Mouse (Mus musculus) liver, embryonic 15.5 days (tissue): ENCODE measurements around the gene Arhgap4. TPM values are rescaled to one million over a fixed set of nuclear protein-coding genes. Genes with fewer than 3 reads are reported as not detected.
A peak's percentile ranks its signal among the peaks of the same experiment; 100 is the strongest.

Source experiments
- ATAC-seq: fragments of 200-750 bp; cut with Nextera tagmentation; 2 replicates; pipeline ENCODE4 v1.8.0; 2017; ENCODE audit warnings: moderate number of reproducible peaks, mild to moderate bottlenecking, moderate library complexity; ENCODE audit not compliant: insufficient read depth
- H3K27ac ChIP-seq: fragments of 300-500 bp; sonication (generic); replicated peaks from 2 replicates; pipeline ENCODE4 v1.5.1; 2015; ENCODE audit warnings: mild to moderate bottlenecking, inconsistent platforms
- H3K27me3 ChIP-seq: fragments of 300-500 bp; sonication (generic); 2 replicates; pipeline ENCODE4 v1.6.1; 2015; ENCODE audit warnings: mild to moderate bottlenecking, inconsistent platforms
- H3K36me3 ChIP-seq: fragments of 300-500 bp; sonication (generic); replicated peaks from 2 replicates; pipeline ENCODE4 v1.6.1; 2015; ENCODE audit warnings: moderate library complexity, mild to moderate bottlenecking, inconsistent platforms
- H3K4me1 ChIP-seq: fragments of 300-500 bp; sonication (generic); replicated peaks from 2 replicates; pipeline ENCODE4 v1.6.1; 2015; ENCODE audit warnings: inconsistent platforms
- H3K4me2 ChIP-seq: fragments of 300-500 bp; sonication (generic); 2 replicates; pipeline ENCODE4 v1.6.1; 2015; ENCODE audit warnings: moderate library complexity, mild to moderate bottlenecking, inconsistent platforms
- H3K4me3 ChIP-seq: fragments of 300-500 bp; sonication (generic); replicated peaks from 2 replicates; pipeline ENCODE4 v1.5.1; 2015; ENCODE audit warnings: mild to moderate bottlenecking, inconsistent platforms
- H3K9ac ChIP-seq: fragments of 300-500 bp; sonication (generic); 2 replicates; pipeline ENCODE4 v1.6.1; 2015; ENCODE audit warnings: moderate library complexity, mild to moderate bottlenecking, inconsistent platforms
- H3K9me3 ChIP-seq: fragments of 300-500 bp; sonication (generic); replicated peaks from 2 replicates; pipeline ENCODE4 v1.6.1; 2016; ENCODE audit warnings: inconsistent platforms
- WGBS: fragments of 180-500 bp; shearing (Covaris S2); methylation state at CpG from one replicate; pipeline ENCODE4 v1.1.7; 2015; ENCODE audit warnings: mixed read lengths; ENCODE audit not compliant: insufficient replicate concordance; 5-methylcytosine and 5-hydroxymethylcytosine counted together
- polyA plus RNA-seq: library from polyadenylated mRNA; unstranded; fragments of >200 nt; fragmentation: Nextera tagmentation; extraction: Ambion mirVana; gene quantifications from 2 replicates; pipeline ENCODE4 v1.2.1, GENCODE M21; 2015

Arhgap4 gene
- 6.4 and 7.7 TPM in 2 replicates for polyA plus RNA-seq

DNA sequence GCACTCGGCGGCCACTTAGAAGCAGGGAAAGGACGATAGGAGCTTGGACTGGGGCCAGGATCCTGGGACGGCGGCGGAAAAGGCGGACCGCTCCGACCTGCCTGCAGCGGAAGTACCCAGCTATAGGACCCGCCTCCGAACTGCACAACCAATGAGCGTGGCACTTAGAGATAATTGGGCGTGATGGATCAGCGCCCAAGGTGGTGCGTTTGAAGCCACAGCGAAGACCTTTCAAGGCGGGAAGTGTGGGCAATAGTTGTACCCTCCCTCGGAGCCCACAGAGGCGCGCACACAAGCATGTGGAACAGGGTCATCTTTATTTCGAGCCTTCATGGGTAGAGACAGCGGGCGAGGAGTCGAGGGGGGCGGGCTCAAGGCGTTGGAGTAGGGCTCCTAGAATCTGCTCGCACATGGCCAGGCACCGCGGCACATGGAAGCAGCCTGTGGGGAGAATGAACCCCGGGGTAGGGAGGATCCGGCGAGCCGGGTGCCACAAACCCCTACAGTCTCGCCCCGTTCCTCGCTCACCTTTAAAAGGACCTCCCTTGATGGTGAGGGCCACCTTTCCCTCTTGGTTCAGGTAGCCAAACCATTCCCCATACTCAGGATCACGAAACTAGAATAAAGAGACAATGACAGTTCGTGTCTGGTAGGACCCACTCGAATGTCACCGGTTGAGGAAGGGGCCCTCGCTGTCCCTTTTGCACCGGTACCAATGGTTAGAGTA, at the start of gene Arhgap4, which contains the start of gene Naa10:
Gene Arhgap4 (minus strand): TSS at position 48 of the 727 bp plus-strand sequence.
Gene Naa10 (minus strand): TSS at position 122 of the 727 bp plus-strand sequence.
- peak within 1 kb of the TSS; percentile 69 for H3K9ac ChIP-seq
- 0 out of 2 replicates have a peak, but pooled peaks cover 7% of the 10 kb centered on the region for H3K4me1 ChIP-seq
- H3K9me3 ChIP-seq = no peaks in the 10 kb centered on the region
- no peaks in the 10 kb centered on the region for H3K27me3 ChIP-seq
- H3K27ac ChIP-seq = peak within 1 kb of the TSS; percentile 74
- ATAC-seq = peak; percentile 97
- H3K36me3 ChIP-seq = peaks cover 11% of the 10 kb centered on the region; the same call in 1 of the 2 replicates
- H3K4me2 ChIP-seq = peak within 1 kb of the TSS; percentile 90
- H3K4me3 ChIP-seq = peak within 1 kb of the TSS; percentile 68
- WGBS = 19% methylated on average over 43 of the region's 43 CpGs

DNA sequence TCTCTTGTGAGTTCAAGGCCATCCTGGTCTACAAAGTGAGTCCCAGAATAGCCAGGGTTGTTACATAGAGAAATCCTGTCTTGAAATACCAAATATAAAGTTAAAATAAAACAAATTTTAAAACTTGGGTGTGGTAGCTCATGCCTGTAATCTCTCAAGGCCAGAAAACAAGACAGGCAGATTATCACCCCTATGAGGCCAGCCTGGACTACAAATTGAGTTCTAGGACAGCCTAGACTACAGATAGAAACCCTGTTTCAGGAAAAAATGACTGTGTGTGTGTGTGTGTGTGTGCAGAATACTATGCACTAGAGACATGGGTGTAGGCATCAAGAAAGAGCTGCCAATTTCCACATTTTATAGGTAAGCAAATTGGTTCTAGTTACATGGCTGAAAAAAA, 49.1 kb upstream of the Arhgap4 start:
- H3K4me2 ChIP-seq = peak overlapping the region; percentile 40
- peaks cover 29% of the 10 kb centered on the region for H3K4me1 ChIP-seq
- H3K9me3 ChIP-seq = no peaks in the 10 kb centered on the region
- no peaks in the 10 kb centered on the region for H3K27me3 ChIP-seq
- H3K9ac ChIP-seq = no peak overlapping the region
- no peak overlapping the region for H3K4me3 ChIP-seq
- peak overlapping the region; percentile 99 for H3K27ac ChIP-seq
- H3K36me3 ChIP-seq = no peaks in the 10 kb centered on the region
- peak; percentile 27 for ATAC-seq

DNA sequence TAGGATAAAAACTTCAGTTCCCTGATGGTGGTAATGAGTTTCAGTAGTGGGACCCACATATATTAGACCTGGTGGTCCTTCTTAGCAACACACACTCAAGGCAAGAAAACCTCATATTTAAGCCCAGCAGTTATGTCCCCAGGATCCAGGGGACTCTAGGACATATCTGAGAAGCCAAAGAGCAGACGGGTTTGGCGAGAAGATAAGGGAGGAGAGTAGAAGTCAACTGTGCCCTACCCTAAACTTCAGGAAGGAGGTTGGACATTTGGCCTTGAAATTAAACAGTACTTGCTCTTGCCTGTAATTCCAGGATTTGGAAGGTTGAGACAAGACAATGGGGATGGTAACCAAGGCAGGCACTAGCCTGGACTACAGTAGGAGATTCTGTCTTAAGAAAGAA, 48.1 kb upstream of the Arhgap4 start:
- Histone ChIP-seq H3K4me1 (peaks cover 29% of the 10 kb centered on the region), H3K4me3 (no peak overlapping the region), H3K36me3 (no peaks in the 10 kb centered on the region; the same call in 1 of the 2 replicates), H3K27ac (peak overlapping the region; percentile 99), H3K9me3 (no peaks in the 10 kb centered on the region), H3K27me3 (no peaks in the 10 kb centered on the region), H3K9ac (0 out of 2 replicates have a peak overlapping the region, but pooled peaks have one; percentile 7), H3K4me2 (peak overlapping the region; percentile 49)
- ATAC-seq = peak; percentile 64
- 39% methylated on average over 2 of the region's 2 CpGs for WGBS

GRCm38 (mm10) chrX:73969167-73969566, 47.5 kb upstream of the Arhgap4 start:
- ATAC-seq = peak; percentile 23
- Histone ChIP-seq H3K4me1 (peaks cover 35% of the 10 kb centered on the region), H3K4me3 (no peak overlapping the region), H3K4me2 (peak overlapping the region; percentile 49), H3K9me3 (no peaks in the 10 kb centered on the region), H3K27me3 (no peaks in the 10 kb centered on the region), H3K36me3 (no peaks in the 10 kb centered on the region; the same call in 1 of the 2 replicates), H3K27ac (peak overlapping the region; percentile 99), H3K9ac (0 out of 2 replicates have a peak overlapping the region, but pooled peaks have one; percentile 21)
- 46% methylated on average over 1 of the region's 1 CpGs for WGBS

DNA sequence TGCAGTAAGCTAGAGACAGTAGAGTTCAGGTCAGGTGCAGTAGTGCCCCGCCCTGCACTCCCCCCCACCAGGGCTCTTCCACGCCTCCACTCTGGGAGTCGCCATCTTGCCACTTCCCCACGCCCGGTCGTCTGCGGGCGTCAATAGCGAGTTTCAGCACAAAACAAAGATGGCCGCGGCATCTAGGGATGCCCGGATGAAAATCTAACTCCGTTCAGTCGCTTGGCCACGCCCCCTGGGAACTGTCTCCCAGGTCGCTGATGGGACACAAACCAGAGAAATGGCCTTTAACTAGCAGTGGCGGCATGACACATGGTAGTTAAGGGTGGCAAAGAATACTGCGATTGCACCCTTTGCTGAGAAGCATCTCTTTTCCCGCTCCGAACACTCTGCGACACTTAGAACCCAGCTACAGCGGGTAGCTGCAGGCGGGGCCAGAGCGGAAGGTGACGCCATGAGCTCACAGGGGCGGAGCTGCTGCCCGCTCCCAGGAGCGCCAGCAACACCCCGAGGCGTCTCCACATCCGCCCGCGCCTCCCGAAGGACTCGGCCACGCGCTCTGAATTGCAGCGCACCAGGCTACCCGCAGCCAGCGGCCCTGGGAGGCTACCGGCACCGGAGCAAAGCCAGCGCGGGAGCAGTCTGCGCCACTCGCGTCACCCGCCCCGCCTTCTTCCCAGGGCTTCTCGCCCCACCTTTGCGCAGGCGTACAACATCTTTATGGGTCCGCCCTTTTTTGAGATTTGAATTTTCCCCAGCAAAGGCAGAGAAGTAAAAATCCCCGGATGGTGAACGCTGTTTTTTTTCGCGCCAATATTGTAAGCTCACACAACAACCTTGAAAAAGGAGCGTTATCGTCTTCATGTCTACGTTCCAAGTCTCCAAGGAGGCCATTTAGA, 45.8 kb upstream of the Arhgap4 start:
- peak overlapping the region; percentile 99 for H3K27ac ChIP-seq
- 10% methylated on average over 60 of the region's 60 CpGs for WGBS
- ATAC-seq = peak; percentile 67
- peak overlapping the region; percentile 77 for H3K4me3 ChIP-seq
- H3K36me3 ChIP-seq = peaks cover 3% of the 10 kb centered on the region; the same call in 1 of the 2 replicates
- peaks cover 52% of the 10 kb centered on the region for H3K4me1 ChIP-seq
- no peaks in the 10 kb centered on the region for H3K27me3 ChIP-seq
- peak overlapping the region; percentile 72 for H3K9ac ChIP-seq
- H3K9me3 ChIP-seq = no peaks in the 10 kb centered on the region
- H3K4me2 ChIP-seq = peak overlapping the region; percentile 78

GRCm38 (mm10) chrX:73966248-73967176, 44.8 kb upstream of the Arhgap4 start, which contains the start of gene Hcfc1:
TSS of gene Hcfc1 (minus strand) at chrX:73966357.
- 14% methylated on average over 58 of the region's 58 CpGs for WGBS
- Histone ChIP-seq H3K4me2 (peak within 1 kb of the TSS; percentile 78), H3K27me3 (no peaks in the 10 kb centered on the region), H3K4me1 (peaks cover 49% of the 10 kb centered on the region), H3K9ac (peak within 1 kb of the TSS; percentile 72), H3K27ac (peak within 1 kb of the TSS; percentile 99), H3K4me3 (peak within 1 kb of the TSS; percentile 77), H3K9me3 (no peaks in the 10 kb centered on the region), H3K36me3 (peaks cover 12% of the 10 kb centered on the region)
- ATAC-seq = peak; percentile 40

DNA sequence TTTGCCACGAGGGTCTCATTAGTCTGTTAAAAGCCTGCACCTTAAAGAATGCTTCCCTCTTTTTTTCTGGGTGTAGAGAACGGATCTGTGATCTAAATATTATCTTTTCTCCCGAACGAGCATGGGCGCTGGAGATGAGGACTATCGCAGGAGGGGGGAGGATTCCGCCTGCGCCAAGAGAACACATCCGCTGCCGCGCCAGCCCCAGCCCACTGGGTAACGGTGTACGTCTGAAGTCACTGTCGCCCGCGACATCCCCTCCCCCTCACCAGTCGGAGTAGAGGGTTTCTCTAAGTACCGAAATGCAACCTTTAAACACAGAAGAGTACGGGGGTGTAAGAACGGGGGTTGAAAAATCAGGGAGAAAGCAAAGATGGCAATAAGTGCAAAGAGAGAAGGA, 43.6 kb upstream of the Arhgap4 start:
- Histone ChIP-seq H3K27me3 (no peaks in the 10 kb centered on the region), H3K4me3 (peak overlapping the region; percentile 77), H3K4me2 (peak overlapping the region; percentile 78), H3K27ac (peak overlapping the region; percentile 99), H3K4me1 (peaks cover 43% of the 10 kb centered on the region), H3K36me3 (peaks cover 24% of the 10 kb centered on the region), H3K9me3 (no peaks in the 10 kb centered on the region), H3K9ac (peak overlapping the region; percentile 72)
- no peak for ATAC-seq
- 10% methylated on average over 20 of the region's 20 CpGs for WGBS

DNA sequence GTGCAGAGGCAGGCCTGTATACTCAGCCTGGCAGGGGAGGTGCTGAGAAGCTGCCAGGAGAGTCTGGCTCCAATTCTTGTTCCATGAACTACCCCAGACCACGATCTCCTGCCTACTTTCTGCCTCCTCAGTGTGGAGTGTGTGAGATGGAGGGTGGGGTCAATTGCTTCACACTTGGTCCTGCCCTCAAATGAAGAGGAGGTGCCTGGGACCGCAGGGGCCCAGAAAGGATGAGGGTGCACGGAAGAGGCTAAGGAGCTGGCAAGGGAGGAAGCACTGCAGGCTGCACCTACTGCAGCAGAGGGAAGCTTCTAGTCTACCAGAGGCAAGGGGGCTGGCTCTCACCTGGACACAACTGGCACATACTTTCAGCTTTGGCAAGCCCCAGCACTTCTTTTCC, 42.7 kb upstream of the Arhgap4 start:
- Histone ChIP-seq H3K9ac (peak overlapping the region; percentile 72), H3K36me3 (peaks cover 33% of the 10 kb centered on the region), H3K9me3 (no peaks in the 10 kb centered on the region), H3K4me1 (peaks cover 42% of the 10 kb centered on the region), H3K27ac (peak overlapping the region; percentile 99), H3K4me2 (peak overlapping the region; percentile 78), H3K27me3 (no peaks in the 10 kb centered on the region), H3K4me3 (peak overlapping the region; percentile 77)
- WGBS = 21% methylated on average over 3 of the region's 3 CpGs
- peak; percentile 34 for ATAC-seq

- Histone ChIP-seq H3K27ac (no peak overlapping the region), H3K27me3 (no peaks in the 10 kb centered on the region), H3K9me3 (no peaks in the 10 kb centered on the region), H3K36me3 (peaks cover 99% of the 10 kb centered on the region), H3K4me2 (no peak overlapping the region), H3K9ac (no peak overlapping the region), H3K4me3 (no peak overlapping the region), H3K4me1 (0 out of 2 replicates have a peak, but pooled peaks cover under 1% of the 10 kb centered on the region)
- no peak for ATAC-seq
- WGBS = 88% methylated on average over 6 of the region's 6 CpGs
Observed at GRCm38 (mm10) chrX:73954988-73955387, 33.3 kb upstream of the Arhgap4 start.

DNA sequence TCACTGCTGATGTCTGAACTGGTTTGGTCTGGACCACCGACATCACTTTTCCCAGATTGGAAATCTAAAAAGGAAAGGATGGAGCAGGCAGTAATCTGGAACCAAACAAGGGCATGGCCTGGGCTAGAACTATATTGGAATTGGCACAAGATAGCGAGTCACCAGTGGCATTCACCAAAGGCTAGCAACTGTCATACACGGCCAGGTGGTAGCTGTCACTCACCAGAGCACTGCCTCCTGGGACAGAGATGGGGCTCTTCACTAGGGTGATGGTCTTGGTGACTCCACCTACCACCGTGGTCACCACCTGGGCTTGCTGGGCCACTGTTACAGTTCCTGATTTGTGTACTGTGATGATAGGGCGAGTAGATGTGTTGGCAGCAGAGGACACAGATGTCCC, 30.9 kb upstream of the Arhgap4 start:
- Histone ChIP-seq H3K9me3 (no peaks in the 10 kb centered on the region), H3K4me2 (no peak overlapping the region), H3K9ac (no peak overlapping the region), H3K27ac (no peak overlapping the region), H3K36me3 (peaks cover 99% of the 10 kb centered on the region), H3K4me1 (no peaks in the 10 kb centered on the region), H3K27me3 (no peaks in the 10 kb centered on the region), H3K4me3 (no peak overlapping the region)
- 75% methylated on average over 5 of the region's 5 CpGs for WGBS
- no peak for ATAC-seq
